Mouse (Mus musculus) midbrain, embryonic 13.5 days (tissue): ENCODE results near the gene Hsf3. TPM values are rescaled to one million over a fixed set of nuclear protein-coding genes. Genes with fewer than 3 reads are reported as not detected.

ENCODE experiments used
- polyA plus RNA-seq: library from polyadenylated mRNA; unstranded; fragments of >200 nt; fragmentation: Nextera tagmentation; extraction: Ambion mirVana; gene quantifications from 2 replicates; pipeline ENCODE4 v1.2.1, GENCODE M21; 2015

The Hsf3 gene
- polyA plus RNA-seq, 1 experiment from 2014 or later, result 0.11 TPM

Other genes with a start within 250 kb of the Hsf3 start
- not detected in 2 replicates for gene Vsig4, start 162.9 kb downstream of the Hsf3 start, polyA plus RNA-seq
- gene Heph, start 935 bp downstream of the Hsf3 start, polyA plus RNA-seq, result 5.4 and 5.9 TPM in 2 replicates